8 mouse cellular contexts compared by ENCODE assay signal in genomic region chr4:62640496-62641229, GRCm38 (mm10).
DNase-seq lines count a peak whose midpoint lies in the region; ATAC-seq lines count a peak whose summit lies in the region.

No protein-coding gene starts in this region.

- peaks cover 68% of the 10 kb centered on the region for H3K36me3 ChIP-seq in forebrain, embryonic 12.5 days (replicated peaks)
- H3K36me3 ChIP-seq in forebrain, embryonic 14.5 days (ENCODE audit: control insufficient read depth, insufficient read depth, low read length): peaks cover 24% of the 10 kb centered on the region
- H3K36me3 ChIP-seq in kidney, embryonic 16.5 days (ENCODE audit: insufficient read depth, low read length): peaks cover 9% of the 10 kb centered on the region
- H3K36me3 ChIP-seq in embryonic facial prominence, embryonic 11.5 days (replicated peaks; ENCODE audit: control insufficient read depth, insufficient read depth, low read depth, low read length): no peaks in the 10 kb centered on the region
- H3K36me3 ChIP-seq in liver, embryonic 15.5 days (replicated peaks): no peaks in the 10 kb centered on the region

- H3K27ac ChIP-seq in forebrain, embryonic 12.5 days: peak overlapping the region; percentile 37; the same call in 1 of the 2 replicates
- H3K27ac ChIP-seq in forebrain, embryonic 14.5 days (ENCODE audit: low read depth, low read length): no peak overlapping the region
- H3K27ac ChIP-seq in kidney, embryonic 16.5 days (ENCODE audit: low read length): peak overlapping the region; percentile 54
- H3K27ac ChIP-seq in embryonic facial prominence, embryonic 11.5 days (replicated peaks; ENCODE audit: low read depth, low read length): 0 out of 2 replicates have a peak overlapping the region, but pooled peaks have one; percentile 62
- 0 out of 2 replicates have a peak overlapping the region, but pooled peaks have one; percentile 29 for H3K27ac ChIP-seq in liver, embryonic 15.5 days (replicated peaks)

- no peak overlapping the region for H3K9ac ChIP-seq in forebrain, embryonic 12.5 days
- no peak overlapping the region for H3K9ac ChIP-seq in forebrain, embryonic 14.5 days (ENCODE audit: low read length)
- no peak overlapping the region for H3K9ac ChIP-seq in kidney, embryonic 16.5 days (replicated peaks; ENCODE audit: low read length)
- no peak overlapping the region for H3K9ac ChIP-seq in embryonic facial prominence, embryonic 11.5 days (replicated peaks; ENCODE audit: low read length)
- no peak overlapping the region for H3K9ac ChIP-seq in liver, embryonic 15.5 days

- no peaks in the 10 kb centered on the region for H3K4me1 ChIP-seq in forebrain, embryonic 12.5 days
- no peaks in the 10 kb centered on the region for H3K4me1 ChIP-seq in forebrain, embryonic 14.5 days (ENCODE audit: control insufficient read depth, insufficient read depth, low read length)
- peaks cover 28% of the 10 kb centered on the region for H3K4me1 ChIP-seq in kidney, embryonic 16.5 days (ENCODE audit: insufficient read depth, low read length)
- no peaks in the 10 kb centered on the region for H3K4me1 ChIP-seq in embryonic facial prominence, embryonic 11.5 days (ENCODE audit: control insufficient read depth, insufficient read depth, low read length)
- H3K4me1 ChIP-seq in liver, embryonic 15.5 days (replicated peaks): peaks cover 18% of the 10 kb centered on the region

- no peaks in the 10 kb centered on the region for H3K9me3 ChIP-seq in forebrain, embryonic 12.5 days
- no peaks in the 10 kb centered on the region for H3K9me3 ChIP-seq in forebrain, embryonic 14.5 days (replicated peaks; ENCODE audit: control insufficient read depth, low read length)
- no peaks in the 10 kb centered on the region for H3K9me3 ChIP-seq in kidney, embryonic 16.5 days (ENCODE audit: low read length)
- no peaks in the 10 kb centered on the region for H3K9me3 ChIP-seq in embryonic facial prominence, embryonic 11.5 days (replicated peaks; ENCODE audit: control insufficient read depth, low read length)
- no peaks in the 10 kb centered on the region for H3K9me3 ChIP-seq in liver, embryonic 15.5 days (replicated peaks)

- no peak overlapping the region for H3K4me2 ChIP-seq in forebrain, embryonic 12.5 days
- H3K4me2 ChIP-seq in forebrain, embryonic 14.5 days (ENCODE audit: low read length): no peak overlapping the region
- no peak overlapping the region for H3K4me2 ChIP-seq in kidney, embryonic 16.5 days (replicated peaks; ENCODE audit: low read depth, low read length)
- no peak overlapping the region for H3K4me2 ChIP-seq in embryonic facial prominence, embryonic 11.5 days (ENCODE audit: low read depth, low read length)
- peak overlapping the region; percentile 18; the same call in 1 of the 2 replicates for H3K4me2 ChIP-seq in liver, embryonic 15.5 days

- no peak for ATAC-seq in forebrain, embryonic 12.5 days (ENCODE audit: low FRiP score)
- no peak for ATAC-seq in forebrain, embryonic 14.5 days
- ATAC-seq in kidney, embryonic 16.5 days (ENCODE audit: low FRiP score, low TSS enrichment): no peak
- no peak for ATAC-seq in embryonic facial prominence, embryonic 11.5 days (replicated peaks; ENCODE audit: insufficient number of reproducible peaks, low FRiP score, low TSS enrichment, low read depth)
- ATAC-seq in liver, embryonic 15.5 days (ENCODE audit: insufficient read depth): no peak; the same call in 1 of the 2 replicates

- H3K4me3 ChIP-seq in forebrain, embryonic 12.5 days (replicated peaks): no peak overlapping the region
- no peak overlapping the region for H3K4me3 ChIP-seq in forebrain, embryonic 14.5 days (ENCODE audit: low read depth, low read length)
- no peak overlapping the region for H3K4me3 ChIP-seq in kidney, embryonic 16.5 days (ENCODE audit: low read length)
- H3K4me3 ChIP-seq in embryonic facial prominence, embryonic 11.5 days (ENCODE audit: low read depth, low read length): no peak overlapping the region
- no peak overlapping the region for H3K4me3 ChIP-seq in liver, embryonic 15.5 days (replicated peaks)

- DNase-seq in forebrain, embryonic 14.5 days (ENCODE audit: low spot score): no peak
- no peak for DNase-seq in kidney, postnatal 10 days
- no peak for DNase-seq in embryonic facial prominence, embryonic 11.5 days (ENCODE audit: low spot score)
- no peak for DNase-seq in thymus, adult 18-20 months
- no peak for DNase-seq in frontal cortex, postnatal 36 days (ENCODE audit: low spot score in 2 of 2)

- 73% methylated on average over 15 of the region's 15 CpGs for WGBS in forebrain, embryonic 12.5 days
- 73% methylated on average over 15 of the region's 15 CpGs for WGBS in forebrain, embryonic 14.5 days
- WGBS in kidney, embryonic 16.5 days: 60% methylated on average over 15 of the region's 15 CpGs
- WGBS in embryonic facial prominence, embryonic 11.5 days: 68% methylated on average over 15 of the region's 15 CpGs
- WGBS in liver, embryonic 15.5 days (ENCODE audit: insufficient replicate concordance): 45% methylated on average over 15 of the region's 15 CpGs

- H3K27me3 ChIP-seq in forebrain, embryonic 12.5 days: no peaks in the 10 kb centered on the region
- no peaks in the 10 kb centered on the region for H3K27me3 ChIP-seq in forebrain, embryonic 14.5 days (replicated peaks; ENCODE audit: control insufficient read depth, insufficient read depth, low read length)
- no peaks in the 10 kb centered on the region for H3K27me3 ChIP-seq in kidney, embryonic 16.5 days (ENCODE audit: insufficient read depth, low read length)
- H3K27me3 ChIP-seq in embryonic facial prominence, embryonic 11.5 days (ENCODE audit: control insufficient read depth, insufficient read depth, low read length): no peaks in the 10 kb centered on the region
- no peaks in the 10 kb centered on the region for H3K27me3 ChIP-seq in liver, embryonic 15.5 days
